In genomic region chr6:121084050-121084480, GRCm38 (mm10) we compare ENCODE assay signal across 10 mouse cellular contexts. TPM values are rescaled to one million over a fixed set of nuclear protein-coding genes. Genes with fewer than 3 reads are reported as not detected.
DNase-seq lines count a peak whose midpoint lies in the region; ATAC-seq and TF ChIP-seq lines count a peak whose summit lies in the region.
"Had no signal": no experiment of that assay in that cellular context is flagged by ENCODE, and none has a peak within 500 bp of the region (broad histone marks: within the 10 kb centered on the region; RNA-seq: fewer than 3 reads in every experiment).

No protein-coding gene starts in this region.

- 65% methylated on average over 6 of the region's 6 CpGs for WGBS in kidney, adult 2 months

- H3K4me3 ChIP-seq in kidney, adult 2 months (ENCODE audit: insufficient read depth, low read depth, low read length), result no peak overlapping the region
- H3K4me3 ChIP-seq in brown adipose tissue, adult 24 weeks (ENCODE audit: insufficient read depth, low read depth, low read length), result no peak overlapping the region
- H3K4me3 ChIP-seq in erythroblast, embryonic 14.5 days (replicated peaks), result peak overlapping the region; percentile 53
- H3K4me3 ChIP-seq: limb, embryonic 13.5 days had no signal

- no peaks in the 10 kb centered on the region for H3K36me3 ChIP-seq in kidney, adult 2 months (ENCODE audit: control insufficient read depth, insufficient read depth, low read length)
- H3K36me3 ChIP-seq in erythroblast, embryonic 14.5 days (ENCODE audit: control insufficient read depth), result peaks cover 95% of the 10 kb centered on the region
- H3K36me3 ChIP-seq: limb, embryonic 13.5 days had no signal

- no peak for DNase-seq in kidney, adult 2 months
- DNase-seq in kidney, postnatal 14 days, result no peak
- no peak for DNase-seq in layer of hippocampus, postnatal 36 days
- no peak for DNase-seq in thymus, postnatal 14 days
- no peak for DNase-seq in thymus, adult 18-20 months
- DNase-seq: cerebellum, postnatal 36 days had no signal

- H3K9me3 ChIP-seq in erythroblast, embryonic 14.5 days (ENCODE audit: control insufficient read depth, low read length), result no peaks in the 10 kb centered on the region
- H3K9me3 ChIP-seq: limb, embryonic 13.5 days had no signal

- H3K27ac ChIP-seq in kidney, adult 2 months (ENCODE audit: insufficient read depth, low read depth, low read length), result peak overlapping the region; percentile 2; the same call in 1 of the 2 replicates
- H3K27ac ChIP-seq in brown adipose tissue, adult 24 weeks (replicated peaks; ENCODE audit: low read depth, low read length), result peak overlapping the region; percentile 13; the same call in 1 of the 2 replicates
- H3K27ac ChIP-seq: limb, embryonic 13.5 days had no signal

- peak; percentile 57; the same call in 1 of the 2 replicates for ATAC-seq in megakaryocyte, adult 5-6 weeks (ENCODE audit: poor library complexity, severe bottlenecking)

- no peaks in the 10 kb centered on the region for H3K27me3 ChIP-seq in kidney, adult 2 months (replicated peaks; ENCODE audit: control insufficient read depth, insufficient read depth, low read length)
- H3K27me3 ChIP-seq in erythroblast, embryonic 14.5 days (ENCODE audit: control insufficient read depth), result no peaks in the 10 kb centered on the region
- H3K27me3 ChIP-seq: limb, embryonic 13.5 days had no signal

- TF ChIP-seq POLR2A in kidney, adult 2 months (IDR thresholded peaks at IDR 0.05; ENCODE audit: low read depth, low read length), result no peak

- TF ChIP-seq CTCF in kidney, adult 2 months (conservative IDR thresholded peaks at IDR 0.05; ENCODE audit: insufficient read depth, insufficient read length, low read depth, low read length), result no peak

- H3K4me1 ChIP-seq in kidney, adult 2 months (ENCODE audit: control insufficient read depth, insufficient read depth, low read length), result peaks cover 56% of the 10 kb centered on the region
- H3K4me1 ChIP-seq in brown adipose tissue, adult 24 weeks (ENCODE audit: control insufficient read depth, insufficient read depth, insufficient read length, low read length), result peaks cover 50% of the 10 kb centered on the region
- peaks cover 95% of the 10 kb centered on the region for H3K4me1 ChIP-seq in erythroblast, embryonic 14.5 days (ENCODE audit: control insufficient read depth)

RNA-seq across cellular contexts. Expression of gene Mical3, which starts 46.7 kb away (rescaled TPM):
- polyA plus RNA-seq in kidney, adult 2 months (2012; rRNA removed), result 16.1 and 17.5 TPM in 2 replicates
- 33.3 and 42.4 TPM in 2 replicates for polyA plus RNA-seq in brown adipose tissue, adult 24 weeks (2012; ENCODE audit: insufficient read depth, insufficient read length, missing spikeins)
- polyA plus RNA-seq in erythroblast, embryonic 14.5 days (2012), result 9.7 and 11.0 TPM in 2 replicates
- 4.3 and 7.7 TPM in 2 replicates for total RNA-seq in megakaryocyte, adult 5-6 weeks (2015)
- total RNA-seq in megakaryocyte, adult 5-6 weeks (2017), result 2.4 TPM in 2 replicates
- total RNA-seq in layer of hippocampus, postnatal 36 days (2021), result 100 to 1,000 TPM in 1 of 2 experiments, 10 to 100 TPM in 1; 88.3 to 103 TPM
